Mouse (Mus musculus): ENCODE data around the gene AC192777.2.
"Not testable (repeated sequence)": the region's sequence is repeated elsewhere in the genome, so short reads cannot be mapped to it uniquely, and the experiment has no call there.

AC192777.2 gene

DNA sequence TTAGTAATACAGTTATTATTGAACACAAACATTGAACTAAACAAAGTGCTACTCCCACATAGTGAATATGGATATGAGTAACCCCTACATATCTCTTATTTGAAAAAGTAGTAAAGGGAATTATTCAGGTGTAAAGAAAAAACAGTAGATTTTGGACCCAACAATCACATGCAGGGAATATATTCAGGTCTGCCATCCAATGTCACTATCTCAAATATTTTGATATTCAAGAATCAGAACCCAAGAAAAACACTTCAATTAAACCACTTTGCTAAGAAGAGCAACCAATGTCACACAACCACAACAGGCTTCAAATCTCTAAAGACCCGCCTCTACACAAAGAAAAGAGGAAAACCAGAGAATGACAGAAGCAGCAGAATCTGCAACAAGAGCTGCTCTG is at the start of gene AC192777.2:
TSS of gene AC192777.2 (plus strand) at position 301 of the 400 bp plus-strand sequence.
- DNase-seq = not testable (repeated sequence)

DNA sequence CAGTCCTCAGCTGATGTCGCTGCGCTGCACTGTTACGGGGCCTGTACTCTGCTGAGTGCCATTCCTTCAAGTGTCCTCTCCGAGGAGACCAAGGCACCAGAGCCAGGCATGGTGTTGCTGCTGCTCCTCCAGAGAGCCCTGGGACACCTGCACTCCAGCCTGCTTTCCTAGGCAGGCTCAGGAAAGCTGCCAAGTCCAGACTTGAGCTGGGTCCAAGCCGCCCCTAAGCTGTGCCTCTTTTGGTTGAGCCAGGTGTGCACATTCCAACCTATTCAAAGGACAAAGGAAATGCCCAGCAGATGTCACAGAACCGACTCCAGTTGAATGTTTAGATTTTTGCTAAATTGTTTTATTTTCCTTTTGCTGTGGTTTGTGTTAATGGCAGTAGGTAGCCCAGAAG is 20.9 kb downstream of the AC192777.2 start:
- DNase-seq = not testable (repeated sequence)

DNA sequence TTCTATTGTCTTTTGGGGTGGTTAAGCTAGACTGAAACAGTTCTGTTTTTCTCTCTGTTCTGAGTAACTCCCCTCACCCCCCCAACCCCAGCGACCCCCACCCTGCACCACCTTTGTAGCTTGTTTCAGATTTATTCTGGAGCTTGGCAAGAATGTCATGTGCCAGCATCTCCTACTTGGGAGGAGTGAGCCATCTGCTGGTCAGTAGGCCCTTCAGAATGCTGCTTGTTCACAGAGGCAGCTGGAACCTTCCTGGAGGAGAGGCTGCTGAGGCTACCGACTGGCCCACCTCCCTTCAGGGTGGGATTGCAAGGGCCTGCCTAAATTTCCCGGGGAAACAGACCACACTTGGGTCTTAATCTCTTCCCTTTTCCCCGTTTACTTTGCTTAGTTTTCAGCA is 21.6 kb downstream of the AC192777.2 start:
- peak in 1 of 2 experiments; percentile 9 for DNase-seq

All from cerebellum, adult 18-20 months (tissue).